Mouse (Mus musculus) intestine, embryonic 14.5 days (tissue): ENCODE measurements around the gene Ttc29. TPM values are rescaled to one million over a fixed set of nuclear protein-coding genes. Genes with fewer than 3 reads are reported as not detected.

Source experiments
- ATAC-seq: fragments of 200-750 bp; cut with Nextera tagmentation; replicated peaks from 2 replicates; pipeline ENCODE4 v1.8.0; 2017; ENCODE audit warnings: low read depth, moderate number of reproducible peaks, moderate TSS enrichment, moderate library complexity; ENCODE audit not compliant: low FRiP score, low TSS enrichment
- DNase-seq: peaks from one replicate; pipeline ENCODE4 v3.0.0-alpha.2; 2018; ENCODE audit warnings: low spot score
- H3K27ac ChIP-seq: fragments of 300-500 bp; sonication (generic); 2 replicates; pipeline ENCODE4 v1.5.1; 2014; ENCODE audit warnings: low read depth, mild to moderate bottlenecking, control low read depth
- H3K27me3 ChIP-seq: fragments of 300-500 bp; sonication (generic); replicated peaks from 2 replicates; pipeline ENCODE4 v1.6.1; 2014; ENCODE audit warnings: low read length, control low read depth; ENCODE audit not compliant: control insufficient read depth, insufficient read depth
- H3K36me3 ChIP-seq: fragments of 300-500 bp; sonication (generic); 2 replicates; pipeline ENCODE4 v1.6.1; 2014; ENCODE audit warnings: low read length, control low read depth; ENCODE audit not compliant: control insufficient read depth, insufficient read depth
- H3K4me1 ChIP-seq: fragments of 300-500 bp; sonication (generic); replicated peaks from 2 replicates; pipeline ENCODE4 v1.6.1; 2014; ENCODE audit warnings: low read length, control low read depth, mixed read lengths; ENCODE audit not compliant: control insufficient read depth, insufficient read depth
- H3K4me2 ChIP-seq: fragments of 300-500 bp; sonication (generic); 2 replicates; pipeline ENCODE4 v1.6.1; 2014; ENCODE audit warnings: low read length
- H3K4me3 ChIP-seq: fragments of 300-500 bp; sonication (generic); 2 replicates; pipeline ENCODE4 v1.5.1; 2014; ENCODE audit warnings: low read depth, low read length, control low read depth, mixed read lengths
- H3K9ac ChIP-seq: fragments of 300-500 bp; sonication (generic); 2 replicates; pipeline ENCODE4 v1.6.1; 2014; ENCODE audit warnings: mild to moderate bottlenecking, low read length
- H3K9me3 ChIP-seq: fragments of 300-500 bp; sonication (generic); 2 replicates; pipeline ENCODE4 v1.6.1; 2016; ENCODE audit warnings: low read length, control low read depth; ENCODE audit not compliant: control insufficient read depth
- WGBS: fragments of 180-500 bp; shearing (Covaris S2); extraction: QIAGEN DNeasy Blood & Tissue Kit; methylation state at CpG from one replicate; pipeline ENCODE4 v1.1.7; 2014; 5-methylcytosine and 5-hydroxymethylcytosine counted together
- polyA plus RNA-seq: library from polyadenylated mRNA; unstranded; fragments of >200 nt; fragmentation: Nextera tagmentation; extraction: Ambion mirVana; gene quantifications from 2 replicates; pipeline ENCODE4 v1.2.1, GENCODE M21; 2014

The Ttc29 gene
- polyA plus RNA-seq, 1 experiment from 2014 or later, result not detected

DNA sequence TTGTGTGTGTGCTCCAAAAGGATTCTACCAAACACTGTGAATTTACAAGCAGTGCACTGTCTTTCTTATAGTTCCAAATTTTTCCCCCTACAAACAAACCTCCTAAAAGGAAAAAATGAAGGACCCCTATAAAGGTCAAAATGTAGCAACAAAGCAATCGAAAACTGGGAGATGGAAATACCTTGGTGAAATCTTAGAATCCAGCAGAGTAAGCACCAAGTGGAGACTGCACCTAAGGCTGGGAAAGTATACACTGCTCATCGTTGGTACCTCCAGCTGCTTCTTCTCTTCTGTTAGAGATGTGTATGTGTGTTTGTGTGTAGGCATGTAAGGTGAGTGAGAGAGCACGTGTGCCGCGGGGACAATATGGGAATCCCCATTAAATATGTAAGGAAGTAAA, 220.2 kb downstream of the Ttc29 start:
- H3K4me3 ChIP-seq, result no peak overlapping the region
- no peak overlapping the region for H3K27ac ChIP-seq
- no peaks in the 10 kb centered on the region for H3K4me1 ChIP-seq
- 19% methylated on average over 5 of the region's 5 CpGs for WGBS
- no peak overlapping the region for H3K9ac ChIP-seq
- ATAC-seq (no peak), DNase-seq (no peak)
- peaks cover 93% of the 10 kb centered on the region for H3K27me3 ChIP-seq
- H3K4me2 ChIP-seq, result no peak overlapping the region
- H3K36me3 ChIP-seq, result no peaks in the 10 kb centered on the region
- no peaks in the 10 kb centered on the region for H3K9me3 ChIP-seq

DNA sequence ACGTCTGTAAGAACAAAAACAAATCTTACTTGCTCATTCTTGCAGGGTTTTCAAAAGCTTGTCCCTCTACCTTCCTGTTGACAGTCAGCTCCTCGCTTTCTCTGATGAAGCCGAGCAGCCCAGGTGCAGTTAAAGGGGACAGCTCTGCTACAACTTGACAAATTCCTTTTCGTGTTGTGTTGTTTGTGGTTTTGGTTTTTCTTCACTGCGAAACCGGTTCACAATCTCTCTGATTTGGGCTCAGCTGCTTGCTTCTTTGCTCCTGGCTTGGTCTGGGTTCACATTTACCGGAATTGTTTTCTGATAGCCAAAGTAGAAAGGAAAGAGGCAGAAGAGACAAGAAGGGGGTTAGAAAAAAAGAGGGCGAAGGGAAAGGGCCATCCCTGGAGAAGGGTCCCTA, 221.2 kb downstream of the Ttc29 start:
- Histone ChIP-seq H3K27me3 (peaks cover 96% of the 10 kb centered on the region), H3K4me1 (no peaks in the 10 kb centered on the region), H3K4me3 (no peak overlapping the region), H3K4me2 (no peak overlapping the region), H3K27ac (no peak overlapping the region), H3K9me3 (no peaks in the 10 kb centered on the region), H3K36me3 (no peaks in the 10 kb centered on the region), H3K9ac (no peak overlapping the region)
- ATAC-seq (no peak), DNase-seq (no peak)
- 6% methylated on average over 8 of the region's 8 CpGs for WGBS

DNA sequence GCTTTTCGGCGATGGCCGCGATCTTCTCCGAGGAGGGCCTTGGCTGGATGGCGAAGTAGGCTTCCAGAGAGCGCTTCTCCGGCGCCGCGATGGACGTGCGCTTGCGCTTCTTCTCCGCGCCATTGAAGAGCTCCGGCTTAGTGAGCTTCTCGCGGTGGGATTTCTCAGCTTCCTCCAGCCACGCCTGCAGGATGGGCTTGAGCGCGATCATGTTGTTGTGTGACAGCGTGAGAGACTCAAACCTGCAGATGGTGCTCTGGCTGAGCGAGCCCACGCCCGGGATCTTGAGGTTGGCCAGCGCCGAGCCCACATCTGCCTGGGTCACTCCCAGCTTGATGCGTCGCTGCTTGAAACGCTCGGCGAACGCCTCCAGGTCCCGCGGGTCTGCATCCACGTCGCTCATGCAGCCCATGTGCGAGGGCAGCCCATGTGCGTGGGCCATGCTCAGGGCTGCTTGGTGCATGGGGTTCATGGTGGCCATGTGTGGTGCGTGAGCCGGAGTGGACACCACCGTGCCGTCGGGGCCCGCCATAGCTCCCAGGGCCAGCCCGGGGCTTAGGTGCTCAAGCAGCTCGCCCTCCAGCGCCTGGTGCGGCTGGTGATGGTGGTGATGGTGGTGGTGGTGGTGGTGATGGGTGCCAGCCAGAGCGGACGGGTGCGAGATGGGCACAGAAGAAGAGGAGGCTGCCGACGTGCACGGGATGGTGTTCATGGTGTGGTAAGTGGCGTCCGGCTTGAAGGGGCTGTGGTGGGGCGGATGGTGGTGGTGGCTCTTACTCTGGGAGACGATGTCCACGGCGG, 221.9 kb downstream of the Ttc29 start:
- Histone ChIP-seq H3K4me1 (no peaks in the 10 kb centered on the region), H3K27me3 (peaks cover 94% of the 10 kb centered on the region), H3K27ac (no peak overlapping the region), H3K9me3 (no peaks in the 10 kb centered on the region), H3K9ac (no peak overlapping the region), H3K4me3 (no peak overlapping the region), H3K36me3 (no peaks in the 10 kb centered on the region), H3K4me2 (0 out of 2 replicates have a peak overlapping the region, but pooled peaks have one; percentile 15)
- no peak for ATAC-seq
- DNase-seq, result peak; percentile 58
- 2% methylated on average over 62 of the region's 62 CpGs for WGBS

DNA sequence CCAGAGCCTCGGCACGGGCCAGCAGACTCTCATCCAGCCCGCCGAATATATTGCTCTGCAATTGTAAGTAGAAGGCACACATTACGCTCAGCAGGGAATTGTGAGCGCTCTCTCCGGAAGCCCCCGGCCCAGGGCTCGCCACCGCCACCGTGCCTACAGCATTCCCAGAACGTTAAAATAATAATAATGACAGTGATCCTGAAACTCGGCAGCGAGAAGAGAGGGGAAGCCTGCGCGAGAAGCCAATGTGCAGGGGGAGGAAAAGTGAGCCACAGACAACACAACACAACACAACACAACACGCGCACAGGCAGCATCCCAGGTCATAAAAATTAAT, 222.5 kb downstream of the Ttc29 start:
- H3K4me2 ChIP-seq, result peak overlapping the region; percentile 53
- WGBS, result 1% methylated on average over 18 of the region's 18 CpGs
- 0 out of 2 replicates have a peak overlapping the region, but pooled peaks have one; percentile 27 for H3K4me3 ChIP-seq
- H3K4me1 ChIP-seq, result no peaks in the 10 kb centered on the region
- ATAC-seq (no peak), DNase-seq (peak; percentile 52)
- H3K27me3 ChIP-seq, result peaks cover 94% of the 10 kb centered on the region
- H3K9me3 ChIP-seq, result no peaks in the 10 kb centered on the region
- H3K27ac ChIP-seq, result no peak overlapping the region
- no peaks in the 10 kb centered on the region for H3K36me3 ChIP-seq
- H3K9ac ChIP-seq, result no peak overlapping the region

DNA sequence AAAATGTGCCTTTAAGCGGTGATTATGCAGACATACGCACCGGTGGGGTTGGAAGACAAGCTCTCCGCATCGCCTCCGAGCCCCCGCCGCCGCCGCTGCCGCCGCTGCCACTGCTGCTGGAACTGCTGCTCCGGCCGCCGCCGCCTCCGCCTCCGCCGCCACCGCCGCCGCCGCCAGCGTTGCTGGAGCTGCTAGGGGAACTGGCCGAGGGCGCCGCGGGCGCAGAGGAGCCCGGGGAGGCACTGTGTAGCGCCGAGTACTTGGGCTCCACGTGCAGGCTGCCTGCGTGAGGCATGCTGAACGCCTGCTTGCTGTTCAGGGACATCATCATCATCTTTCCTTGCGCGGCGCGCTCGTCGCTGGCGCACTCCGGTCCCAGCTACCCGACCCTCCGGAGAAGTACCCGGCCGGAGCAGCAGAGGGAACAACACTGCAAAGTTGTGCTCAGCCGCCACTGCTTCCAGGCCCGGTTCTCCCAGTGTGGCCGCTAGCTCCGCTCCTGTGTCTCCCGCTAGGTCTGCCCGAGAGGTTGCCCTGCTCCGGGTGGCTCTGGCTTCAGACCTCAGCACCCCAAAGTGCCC, 223.1 kb downstream of the Ttc29 start, which contains the start of gene Pou4f2:
Pou4f2 (minus strand) TSS at position 575 of the 581 bp plus-strand sequence.
- 0 out of 2 replicates have a peak, but pooled peaks have one; percentile 32 for ATAC-seq
- Histone ChIP-seq H3K27ac (no peak within 1 kb of the TSS), H3K36me3 (no peaks in the 10 kb centered on the region), H3K4me2 (peak within 1 kb of the TSS; percentile 53), H3K9me3 (no peaks in the 10 kb centered on the region), H3K4me3 (peak within 1 kb of the TSS; percentile 27), H3K27me3 (peaks cover 97% of the 10 kb centered on the region), H3K9ac (no peak within 1 kb of the TSS), H3K4me1 (no peaks in the 10 kb centered on the region)
- WGBS, result 1% methylated on average over 51 of the region's 54 CpGs
- DNase-seq, result peak; percentile 69

DNA sequence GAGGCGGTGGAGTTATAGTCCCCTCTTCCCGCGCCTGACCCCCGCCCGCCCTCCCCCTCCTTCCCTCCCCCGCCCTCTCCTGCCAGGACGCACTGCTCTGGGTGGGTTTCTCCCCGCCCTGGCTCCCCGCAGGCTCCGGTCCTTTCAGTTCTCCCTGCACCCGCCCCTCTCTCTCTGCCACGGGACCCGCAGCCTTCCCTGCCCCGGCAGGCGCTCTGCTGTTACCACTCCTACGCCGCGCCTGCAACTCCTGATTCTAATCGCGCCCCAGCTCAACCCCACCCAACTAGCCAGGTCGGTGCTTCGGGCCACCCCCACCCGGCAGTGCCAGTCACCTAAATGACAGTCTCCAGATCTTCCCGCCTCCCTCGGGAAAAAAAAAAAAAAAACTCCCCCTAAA, 223.6 kb downstream of the Ttc29 start:
- Histone ChIP-seq H3K36me3 (no peaks in the 10 kb centered on the region), H3K9ac (no peak overlapping the region), H3K4me2 (peak overlapping the region; percentile 53), H3K27ac (no peak overlapping the region), H3K9me3 (no peaks in the 10 kb centered on the region), H3K4me3 (peak overlapping the region; percentile 27), H3K27me3 (peaks cover 97% of the 10 kb centered on the region), H3K4me1 (no peaks in the 10 kb centered on the region)
- 0% methylated on average over 23 of the region's 25 CpGs for WGBS
- 0 out of 2 replicates have a peak, but pooled peaks have one; percentile 19 for ATAC-seq
- no peak for DNase-seq

DNA sequence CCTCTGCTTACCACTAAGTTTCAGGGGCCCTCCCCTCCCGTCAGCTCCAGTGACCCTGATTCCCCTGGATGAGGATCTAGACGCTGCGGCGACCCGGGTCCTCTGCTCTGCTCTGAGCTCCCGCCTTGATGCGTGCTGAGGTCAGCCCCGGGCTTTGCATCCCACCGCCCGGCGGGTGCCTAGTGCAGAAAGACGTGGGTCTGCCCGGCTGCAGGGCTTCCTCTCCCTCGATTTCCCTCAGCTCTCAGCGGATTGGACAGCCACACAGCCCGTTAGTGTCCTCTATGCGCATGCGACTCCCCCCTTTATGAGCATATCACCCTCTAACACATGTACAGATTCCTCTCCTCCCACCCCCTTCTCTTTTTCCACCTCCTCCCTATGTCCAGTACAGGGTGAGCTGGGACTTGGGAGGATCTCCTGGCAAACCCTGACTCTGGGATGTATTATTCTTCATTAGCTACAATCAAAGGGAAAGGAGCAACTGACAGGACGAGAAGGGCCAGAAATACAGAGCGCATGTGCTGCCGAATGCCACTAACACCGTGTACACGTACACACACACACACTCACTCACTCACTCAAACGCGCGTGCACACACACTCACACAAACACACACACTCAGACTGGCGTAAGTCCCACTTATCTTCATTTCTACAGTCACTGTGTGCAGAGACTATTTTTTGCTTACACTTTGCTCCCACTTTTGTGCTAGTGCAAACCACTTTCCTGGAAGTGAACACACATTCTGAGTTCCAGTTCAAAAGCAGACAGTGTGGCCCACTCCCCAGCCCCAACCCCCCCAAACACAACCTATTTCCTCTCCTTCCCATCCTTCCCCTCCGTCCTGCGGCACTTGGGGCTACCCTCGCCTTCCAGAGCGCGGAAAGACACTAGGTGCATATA, 224.3 kb downstream of the Ttc29 start:
- Histone ChIP-seq H3K9me3 (no peaks in the 10 kb centered on the region), H3K27ac (no peak overlapping the region), H3K4me2 (no peak overlapping the region), H3K4me3 (0 out of 2 replicates have a peak overlapping the region, but pooled peaks have one; percentile 27), H3K27me3 (peaks cover 95% of the 10 kb centered on the region), H3K9ac (no peak overlapping the region), H3K4me1 (no peaks in the 10 kb centered on the region), H3K36me3 (no peaks in the 10 kb centered on the region)
- ATAC-seq, result no peak
- DNase-seq, result peak; percentile 53
- 3% methylated on average over 32 of the region's 32 CpGs for WGBS

DNA sequence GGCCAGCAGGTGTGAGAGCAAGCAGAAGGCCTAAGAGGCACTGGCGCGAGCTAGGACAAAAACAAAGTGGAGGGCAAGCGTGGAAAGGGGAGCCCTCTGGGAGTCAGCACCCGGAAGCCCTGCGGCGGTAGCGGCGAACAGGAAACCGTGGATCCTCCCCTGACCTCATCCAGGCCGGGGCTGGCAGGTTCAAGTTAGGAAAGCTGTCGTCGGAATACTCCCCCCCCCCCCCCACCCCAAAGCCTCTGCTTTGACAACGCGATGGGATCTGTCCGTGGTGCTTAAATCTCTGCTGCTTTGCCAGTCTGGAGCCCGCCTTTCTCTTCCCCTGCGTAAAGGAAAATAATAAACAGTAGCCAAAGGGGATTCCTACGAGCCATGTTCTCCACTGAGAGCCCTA, 225.0 kb downstream of the Ttc29 start:
- 0 out of 2 replicates have a peak, but pooled peaks have one; percentile 43 for ATAC-seq
- no peak overlapping the region for H3K4me3 ChIP-seq

More for the DNA sequence above, 225.0 kb downstream of the Ttc29 start:
- Histone ChIP-seq H3K36me3 (no peaks in the 10 kb centered on the region), H3K27me3 (peaks cover 92% of the 10 kb centered on the region), H3K27ac (no peak overlapping the region), H3K9ac (no peak overlapping the region), H3K9me3 (no peaks in the 10 kb centered on the region), H3K4me1 (no peaks in the 10 kb centered on the region), H3K4me2 (0 out of 2 replicates have a peak overlapping the region, but pooled peaks have one; percentile 1)
- peak; percentile 85 for DNase-seq
- WGBS, result under 1% methylated on average over 18 of the region's 18 CpGs
